Mouse (Mus musculus): ENCODE results near the gene Rph3al. TPM values are rescaled to one million over a fixed set of nuclear protein-coding genes. Genes with fewer than 3 reads are reported as not detected.
A peak's percentile ranks its signal among the peaks of the same experiment; 100 is the strongest.

Gene Rph3al
- total RNA-seq, 2 experiments from 2014 or later = 18.0 to 19.5 TPM

- DNase-seq (ENCODE audit: low spot score in 2 of 2) = no peak
These were observed 107.8 kb downstream of the Rph3al start for GRCm38 (mm10) chr11:75830386-75830785.

DNA sequence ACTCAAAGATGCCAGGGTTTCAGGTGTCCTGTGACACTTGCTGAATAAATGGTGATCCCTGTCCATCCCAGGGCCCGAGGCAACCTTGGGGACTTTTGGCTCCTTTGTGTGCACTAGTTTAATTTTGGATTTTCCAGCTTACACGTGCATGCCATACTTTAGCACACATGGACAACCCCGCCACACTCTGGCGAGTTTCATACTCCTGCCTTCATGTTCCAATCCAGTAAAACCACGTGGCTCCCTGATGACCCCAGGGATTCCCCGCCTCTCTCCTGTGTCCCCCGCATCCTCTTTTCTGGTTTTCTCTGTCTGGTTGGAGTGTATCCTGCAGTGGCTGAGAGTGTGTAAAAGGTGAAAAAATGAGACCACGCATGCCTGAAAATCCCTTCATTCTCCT lies 110.8 kb downstream of the Rph3al start:
- DNase-seq (ENCODE audit: low spot score in 2 of 2) = no peak

DNA sequence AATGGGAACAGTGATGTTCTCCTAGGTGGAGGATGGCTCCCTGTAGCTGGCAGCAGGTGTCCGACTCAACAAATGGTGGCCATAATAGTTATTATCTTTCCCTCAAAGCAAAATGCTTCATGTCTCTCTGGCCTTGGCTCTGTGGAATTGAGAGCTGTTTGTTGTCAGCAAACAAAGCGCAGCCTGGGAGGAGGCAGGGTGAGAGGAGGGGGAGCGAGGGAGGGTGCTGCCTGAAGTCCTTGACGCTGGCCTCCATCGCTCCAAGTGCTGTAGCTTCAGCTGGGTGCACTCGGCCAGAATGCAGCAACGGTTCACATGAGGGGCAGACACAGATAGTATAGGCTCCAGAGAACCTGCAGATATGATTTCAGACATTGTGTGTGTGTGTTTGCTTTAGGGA lies 114.7 kb downstream of the Rph3al start:
- DNase-seq (ENCODE audit: low spot score in 2 of 2) = peak in 1 of 2 experiments; percentile 27

DNA sequence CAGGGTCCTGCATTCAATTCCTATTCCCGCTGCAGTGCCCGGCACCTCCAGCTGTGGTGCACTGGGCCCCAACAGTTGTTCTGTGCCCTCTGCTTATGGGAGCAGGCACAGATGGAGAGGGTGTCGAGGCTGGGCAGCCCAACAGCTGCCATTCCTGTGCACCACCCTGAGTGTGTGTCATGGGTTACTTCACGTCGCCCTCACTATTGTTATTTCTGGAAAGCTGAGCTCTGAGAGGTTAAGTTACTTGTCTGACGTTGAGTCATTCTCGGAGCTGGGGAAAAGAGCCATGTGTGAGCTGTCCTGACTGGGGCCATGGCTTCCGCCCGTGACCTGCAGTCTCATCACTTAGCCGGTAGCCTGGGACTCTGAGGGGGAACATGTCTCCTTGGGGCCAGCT lies 125.1 kb downstream of the Rph3al start:
- no peak for DNase-seq (ENCODE audit: low spot score in 2 of 2)

DNA sequence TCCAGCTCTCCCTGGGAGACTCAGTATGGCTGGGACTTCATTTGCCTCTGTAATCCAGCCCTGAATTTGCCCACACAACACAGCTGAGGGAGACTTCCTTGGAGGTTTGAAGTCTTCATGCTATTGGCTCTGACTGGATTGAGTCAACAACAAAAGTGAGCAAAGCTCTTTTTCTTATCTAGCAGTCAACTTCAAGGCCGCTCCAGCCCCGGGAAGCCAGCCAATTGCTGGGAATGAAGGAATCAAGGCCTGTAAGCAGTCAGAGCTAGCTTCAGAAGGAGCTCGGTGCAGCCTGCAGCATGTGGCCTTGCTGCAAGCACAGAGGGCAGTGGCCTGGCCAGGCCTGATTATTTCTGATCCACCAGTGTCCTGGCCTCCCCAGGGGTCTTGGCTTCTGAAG lies 126.3 kb downstream of the Rph3al start:
- peak; percentile 74 to 94 for DNase-seq (ENCODE audit: low spot score in 2 of 2)

DNA sequence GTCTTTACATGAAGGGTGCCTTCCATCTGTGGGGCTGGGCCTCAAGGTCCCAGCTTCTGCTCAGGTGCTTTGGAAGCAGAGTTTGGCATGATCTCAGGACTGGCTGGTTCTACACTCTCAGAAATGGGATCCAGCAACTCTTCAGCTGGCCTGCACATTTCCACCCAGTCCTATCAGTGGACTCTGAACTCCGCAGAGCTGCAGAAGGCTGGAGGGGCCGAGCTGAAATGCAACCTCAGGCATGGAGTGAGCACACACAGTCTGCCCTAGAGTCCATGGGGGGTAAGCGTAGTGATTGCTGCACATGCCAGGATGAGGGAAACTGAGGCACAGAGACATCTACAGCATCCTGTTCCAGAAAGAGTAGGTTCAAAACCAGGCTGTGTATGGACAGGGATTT lies 127.7 kb downstream of the Rph3al start:
- DNase-seq (ENCODE audit: low spot score in 2 of 2) = no peak

GRCm38 (mm10) chr11:75807486-75807885 lies 130.7 kb downstream of the Rph3al start:
- DNase-seq (ENCODE audit: low spot score in 2 of 2) = no peak

DNA sequence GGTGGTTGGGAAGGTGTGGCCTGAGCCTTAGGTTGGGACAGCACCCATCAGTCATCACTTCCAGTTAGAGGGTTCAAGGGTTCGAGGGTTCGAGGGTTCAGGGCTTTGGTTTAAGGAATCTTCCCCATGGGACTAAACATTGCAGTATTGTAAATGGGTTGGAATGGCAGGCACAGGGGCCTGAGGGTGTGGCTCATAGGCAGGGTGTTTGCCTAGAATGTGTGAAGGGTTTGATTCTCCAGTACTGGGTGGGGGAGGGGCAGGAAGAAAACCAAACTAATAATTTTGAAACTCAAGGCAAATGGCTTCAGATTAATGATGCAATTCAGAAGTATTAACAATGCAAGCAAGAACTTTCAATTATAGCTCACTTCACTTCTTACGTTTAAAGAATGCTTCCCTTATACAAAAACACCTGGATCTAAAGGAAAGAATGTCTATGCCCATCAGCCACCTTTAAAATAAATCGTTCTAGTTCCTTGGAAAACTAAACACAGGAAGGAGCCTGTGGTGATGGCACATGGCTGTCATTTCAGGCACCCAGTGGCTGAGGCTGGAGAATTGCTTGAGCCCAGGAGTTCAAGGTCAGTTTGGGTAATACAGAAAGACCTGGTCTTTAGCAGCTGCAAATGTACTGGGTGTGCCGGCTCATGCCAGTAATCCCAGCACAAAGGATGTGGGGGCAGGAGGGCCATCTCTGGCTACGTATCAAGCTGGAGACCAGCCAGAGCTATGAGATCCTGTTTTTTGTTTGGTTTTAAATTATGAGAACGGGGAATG lies 136.3 kb downstream of the Rph3al start:
- DNase-seq (ENCODE audit: low spot score in 2 of 2) = no peak

DNA sequence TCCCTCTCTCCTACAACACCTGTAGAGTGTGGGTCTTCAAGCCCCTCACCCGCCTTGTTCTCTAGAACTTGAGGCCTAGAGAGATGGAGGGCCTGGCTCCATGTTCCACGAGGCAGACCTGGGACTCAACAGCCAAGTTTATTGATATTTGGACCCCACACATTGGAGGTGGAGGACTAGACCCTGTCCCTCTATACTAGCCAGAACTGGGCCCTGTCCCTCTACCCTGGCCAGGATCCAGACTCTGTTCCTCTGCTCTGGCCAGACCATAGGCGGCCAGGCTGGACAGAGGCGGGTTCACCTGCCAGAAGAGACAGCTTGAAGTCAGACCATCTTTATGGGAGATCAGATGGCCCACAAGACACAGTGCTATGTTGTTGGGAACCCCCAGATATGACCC lies 136.9 kb downstream of the Rph3al start:
- DNase-seq (ENCODE audit: low spot score in 2 of 2) = no peak

GRCm38 (mm10) chr11:75796536-75797246 lies 141.5 kb downstream of the Rph3al start:
- DNase-seq (ENCODE audit: low spot score in 2 of 2) = no peak

DNA sequence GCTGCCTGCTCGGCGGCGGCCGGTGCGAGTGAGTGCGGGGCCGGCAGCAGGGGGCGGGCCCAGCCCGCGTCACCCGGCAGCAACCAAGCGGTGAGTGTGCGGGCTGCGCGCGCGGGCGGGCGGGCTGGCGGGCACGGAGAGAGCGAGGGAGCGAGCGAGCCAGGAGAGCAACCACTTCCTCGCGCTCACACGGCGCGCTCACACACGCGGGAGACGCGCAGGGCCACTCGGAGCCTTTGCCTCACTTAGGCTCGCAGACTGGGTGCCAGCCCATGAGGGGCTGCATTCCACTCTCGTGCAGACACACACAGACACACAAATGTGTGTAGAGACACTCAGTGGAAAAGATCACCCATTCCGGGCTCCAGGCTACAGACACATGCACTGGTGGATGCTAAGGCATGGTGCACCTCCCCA lies 142.2 kb downstream of the Rph3al start, which contains the start of gene Doc2b:
Gene Doc2b, minus strand, starts transcription at position 21 of the 417 bp plus-strand sequence.
- DNase-seq (ENCODE audit: low spot score in 2 of 2) = no peak

DNA sequence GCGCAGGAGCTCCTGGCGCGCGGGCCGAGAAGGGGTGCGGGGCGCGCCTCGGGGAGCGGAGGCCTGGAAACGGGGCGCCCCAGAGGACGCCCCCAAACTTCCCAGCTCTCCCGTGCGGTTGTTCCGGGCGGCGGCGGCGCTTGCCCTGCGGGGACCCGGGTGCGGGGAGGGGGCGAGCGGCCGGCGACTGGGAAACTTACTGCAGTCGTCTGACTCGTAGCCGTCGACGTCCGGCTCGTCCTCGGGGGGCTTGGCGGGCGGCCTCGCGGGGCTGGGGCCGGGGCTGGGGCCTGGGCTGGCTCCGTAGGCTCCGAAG lies 142.9 kb downstream of the Rph3al start:
- no peak for DNase-seq (ENCODE audit: low spot score in 2 of 2)

DNA sequence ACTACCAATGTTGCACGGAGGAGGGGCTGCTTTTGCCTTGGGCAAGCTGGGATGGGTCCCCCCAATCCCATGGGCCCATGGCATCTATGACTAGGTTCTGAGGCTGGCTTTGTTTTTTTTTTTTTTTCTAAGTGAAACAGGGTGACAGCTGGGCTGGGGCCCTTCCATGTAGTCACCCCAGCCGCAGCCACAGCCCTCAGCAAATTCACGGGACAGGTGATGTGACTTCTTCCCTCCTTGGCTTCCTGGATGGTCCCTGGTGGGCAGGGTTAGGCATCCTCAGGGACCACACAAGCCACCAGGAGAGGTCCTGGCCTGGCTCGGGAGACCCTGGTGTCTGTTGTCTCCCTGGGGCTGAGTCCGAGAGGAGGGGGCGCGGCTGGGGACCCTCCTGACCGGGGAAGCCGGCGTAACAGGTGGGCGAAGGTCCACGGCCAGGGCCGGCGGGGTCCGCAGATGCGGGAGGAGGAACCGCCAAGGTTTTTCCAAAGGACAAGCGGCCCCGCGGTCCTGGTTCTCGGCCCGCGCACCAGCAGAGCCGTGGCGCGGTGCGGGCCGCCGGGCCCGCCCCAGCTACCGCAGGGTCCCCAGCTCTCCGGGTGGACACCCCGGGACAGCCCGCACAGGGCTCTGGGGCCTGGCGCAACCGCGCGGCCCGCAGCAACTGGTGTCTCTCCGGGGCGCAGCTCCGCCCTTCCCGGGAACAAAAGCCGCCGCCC lies 143.5 kb downstream of the Rph3al start:
- DNase-seq (ENCODE audit: low spot score in 2 of 2) = no peak

DNA sequence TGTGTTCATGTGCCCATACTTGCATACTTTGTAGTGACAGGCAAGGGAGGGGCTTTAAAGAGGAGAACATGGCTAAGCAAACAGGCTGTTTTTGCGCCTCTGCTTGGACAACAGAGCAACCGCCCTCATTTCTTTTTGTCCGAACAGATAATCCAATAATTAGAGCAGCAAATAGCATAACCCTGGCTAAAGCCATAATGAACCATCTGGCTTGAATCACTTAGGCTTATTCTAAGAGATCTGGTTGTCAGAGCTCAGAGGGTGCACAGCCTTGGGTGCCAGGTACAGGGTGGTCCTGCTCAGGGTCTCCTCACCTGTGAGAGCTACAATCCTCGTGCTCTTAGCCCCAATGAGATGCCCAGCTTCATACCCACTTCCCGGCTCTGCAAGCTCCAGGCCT lies 144.9 kb downstream of the Rph3al start:
- DNase-seq (ENCODE audit: low spot score in 2 of 2) = no peak

- DNase-seq (ENCODE audit: low spot score in 2 of 2) = no peak
These were observed 145.7 kb downstream of the Rph3al start for GRCm38 (mm10) chr11:75792535-75792934.

- no peak for DNase-seq (ENCODE audit: low spot score in 2 of 2)
These were observed 152.3 kb downstream of the Rph3al start for GRCm38 (mm10) chr11:75785897-75786296.

DNA sequence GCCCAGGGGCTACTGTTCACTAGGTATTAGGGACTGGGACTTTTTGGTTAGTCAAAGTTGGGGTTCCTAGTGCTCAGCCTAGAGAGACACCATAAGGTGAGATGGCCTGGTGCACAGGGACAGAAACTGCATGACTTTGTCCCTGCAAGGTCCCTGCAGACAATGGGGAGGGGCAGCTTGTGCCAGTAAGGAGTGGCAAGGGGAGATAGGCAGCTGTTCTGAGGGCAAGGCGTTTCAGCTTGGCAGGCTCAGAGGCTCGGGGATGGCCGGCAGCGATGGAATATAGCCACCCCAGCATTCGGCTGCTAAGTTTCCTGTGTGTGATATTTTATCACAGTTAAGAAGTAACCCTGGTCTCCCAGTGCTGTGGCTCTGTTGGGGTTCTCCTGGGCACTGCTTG lies 154.4 kb downstream of the Rph3al start:
- no peak for DNase-seq (ENCODE audit: low spot score in 2 of 2)

DNA sequence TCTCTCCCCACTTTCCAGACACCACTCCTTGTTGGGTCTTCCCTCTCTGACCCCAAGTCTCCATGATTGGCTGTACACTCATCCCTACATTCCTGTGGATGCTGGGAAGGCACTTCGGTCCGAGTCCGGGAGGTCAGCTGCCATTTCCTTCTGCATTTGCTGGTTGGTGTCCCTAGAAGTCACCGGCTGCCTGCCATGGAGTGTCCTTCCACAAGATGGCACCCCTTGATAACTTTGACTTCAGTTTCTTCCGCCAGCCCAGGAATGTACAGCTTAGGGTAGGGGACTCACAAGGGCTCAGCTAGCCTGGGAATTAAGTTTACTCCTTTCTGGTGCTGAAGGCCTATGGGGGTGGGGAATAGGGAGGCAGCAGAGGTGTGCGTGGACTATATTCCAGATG lies 156.3 kb downstream of the Rph3al start:
- peak; percentile 33 to 56 for DNase-seq (ENCODE audit: low spot score in 2 of 2)
